Mouse (Mus musculus): Measurements from ENCODE around the gene Ttc28. TPM values are rescaled to one million over a fixed set of nuclear protein-coding genes. Genes with fewer than 3 reads are reported as not detected.
A peak's percentile ranks its signal among the peaks of the same experiment; 100 is the strongest.

The Ttc28 gene
- total and polyA plus RNA-seq, 2 experiments from 2014 or later: 10.6 to 53.1 TPM

- Histone ChIP-seq H3K4me3 (ENCODE audit: low read depth, low read length) (no peak overlapping the region), H3K27me3 (ENCODE audit: insufficient read depth, low read length) (no peaks in the 10 kb centered on the region), H3K27ac (ENCODE audit: low read depth, low read length) (no peak overlapping the region), H3K36me3 (ENCODE audit: insufficient read depth, low read length) (no peaks in the 10 kb centered on the region), H3K4me1 (ENCODE audit: insufficient read depth, low read length) (no peaks in the 10 kb centered on the region), H3K4me2 (ENCODE audit: low read depth, low read length, poor library complexity, severe bottlenecking) (no peak overlapping the region), H3K9me3 (ENCODE audit: low read length) (no peaks in the 10 kb centered on the region), H3K9ac (replicated peaks; ENCODE audit: low read length, poor library complexity, severe bottlenecking) (no peak overlapping the region)
- 63% methylated on average over 1 of the region's 1 CpGs for WGBS
- no peak for DNase-seq (ENCODE audit: low spot score)
- no peak for TF ChIP-seq CTCF (IDR thresholded peaks at IDR 0.05)
- no peak for ATAC-seq (ENCODE audit: low FRiP score)
These were observed 439.3 kb downstream of the Ttc28 start for GRCm38 (mm10) chr5:111318946-111319345.

DNA sequence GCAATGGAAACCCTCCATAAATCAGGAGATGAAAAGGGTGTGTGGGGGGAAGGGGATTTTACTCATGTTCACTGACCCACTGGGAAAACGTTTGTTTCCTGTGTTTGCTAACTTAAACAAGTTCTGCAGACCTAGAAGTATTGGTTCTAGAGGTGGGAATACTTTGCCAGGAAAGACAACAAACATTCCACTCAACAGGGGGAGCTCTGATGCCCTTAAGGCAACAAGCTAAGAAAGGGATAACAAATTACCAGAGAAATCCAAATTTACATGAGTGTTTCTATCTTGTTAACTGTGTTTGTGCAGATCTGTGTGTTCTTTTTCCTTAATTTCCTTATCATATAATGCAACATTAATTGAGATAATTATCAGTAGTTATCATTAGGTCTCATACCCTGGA, 446.2 kb downstream of the Ttc28 start:
- DNase-seq (ENCODE audit: low spot score) (no peak), ATAC-seq (ENCODE audit: low FRiP score) (no peak)
- Histone ChIP-seq H3K4me3 (ENCODE audit: low read depth, low read length) (no peak overlapping the region), H3K36me3 (ENCODE audit: insufficient read depth, low read length) (no peaks in the 10 kb centered on the region), H3K27ac (ENCODE audit: low read depth, low read length) (no peak overlapping the region), H3K27me3 (ENCODE audit: insufficient read depth, low read length) (no peaks in the 10 kb centered on the region), H3K9me3 (ENCODE audit: low read length) (no peaks in the 10 kb centered on the region), H3K4me2 (ENCODE audit: low read depth, low read length, poor library complexity, severe bottlenecking) (no peak overlapping the region), H3K9ac (replicated peaks; ENCODE audit: low read length, poor library complexity, severe bottlenecking) (no peak overlapping the region), H3K4me1 (ENCODE audit: insufficient read depth, low read length) (0 out of 2 replicates have a peak, but pooled peaks cover 3% of the 10 kb centered on the region)
- TF ChIP-seq CTCF (IDR thresholded peaks at IDR 0.05): no peak
- WGBS: 30% methylated on average over 1 of the region's 1 CpGs

- WGBS: 88% methylated on average over 7 of the region's 7 CpGs
- Histone ChIP-seq H3K4me1 (ENCODE audit: insufficient read depth, low read length) (peaks cover 6% of the 10 kb centered on the region; the same call in 1 of the 2 replicates), H3K9me3 (ENCODE audit: low read length) (no peaks in the 10 kb centered on the region), H3K4me3 (ENCODE audit: low read depth, low read length) (no peak overlapping the region), H3K9ac (replicated peaks; ENCODE audit: low read length, poor library complexity, severe bottlenecking) (no peak overlapping the region), H3K27me3 (ENCODE audit: insufficient read depth, low read length) (no peaks in the 10 kb centered on the region), H3K4me2 (ENCODE audit: low read depth, low read length, poor library complexity, severe bottlenecking) (no peak overlapping the region), H3K36me3 (ENCODE audit: insufficient read depth, low read length) (no peaks in the 10 kb centered on the region), H3K27ac (ENCODE audit: low read depth, low read length) (no peak overlapping the region)
- ATAC-seq (ENCODE audit: low FRiP score): no peak
- no peak for TF ChIP-seq CTCF (IDR thresholded peaks at IDR 0.05)
- DNase-seq (ENCODE audit: low spot score): no peak
These were observed 447.8 kb downstream of the Ttc28 start for GRCm38 (mm10) chr5:111327420-111327819.

GRCm38 (mm10) chr5:111329782-111330416, 450.3 kb downstream of the Ttc28 start:
- DNase-seq (ENCODE audit: low spot score): no peak
- Histone ChIP-seq H3K4me3 (ENCODE audit: low read depth, low read length) (peak overlapping the region; percentile 96), H3K9ac (replicated peaks; ENCODE audit: low read length, poor library complexity, severe bottlenecking) (peak overlapping the region; percentile 64), H3K36me3 (ENCODE audit: insufficient read depth, low read length) (no peaks in the 10 kb centered on the region), H3K9me3 (ENCODE audit: low read length) (no peaks in the 10 kb centered on the region), H3K27ac (ENCODE audit: low read depth, low read length) (peak overlapping the region; percentile 67), H3K4me1 (ENCODE audit: insufficient read depth, low read length) (peaks cover 6% of the 10 kb centered on the region; the same call in 1 of the 2 replicates), H3K4me2 (ENCODE audit: low read depth, low read length, poor library complexity, severe bottlenecking) (peak overlapping the region; percentile 74), H3K27me3 (ENCODE audit: insufficient read depth, low read length) (no peaks in the 10 kb centered on the region)
- ATAC-seq (ENCODE audit: low FRiP score): peak; percentile 50
- WGBS: 22% methylated on average over 10 of the region's 10 CpGs
- TF ChIP-seq CTCF (IDR thresholded peaks at IDR 0.05): no peak

DNA sequence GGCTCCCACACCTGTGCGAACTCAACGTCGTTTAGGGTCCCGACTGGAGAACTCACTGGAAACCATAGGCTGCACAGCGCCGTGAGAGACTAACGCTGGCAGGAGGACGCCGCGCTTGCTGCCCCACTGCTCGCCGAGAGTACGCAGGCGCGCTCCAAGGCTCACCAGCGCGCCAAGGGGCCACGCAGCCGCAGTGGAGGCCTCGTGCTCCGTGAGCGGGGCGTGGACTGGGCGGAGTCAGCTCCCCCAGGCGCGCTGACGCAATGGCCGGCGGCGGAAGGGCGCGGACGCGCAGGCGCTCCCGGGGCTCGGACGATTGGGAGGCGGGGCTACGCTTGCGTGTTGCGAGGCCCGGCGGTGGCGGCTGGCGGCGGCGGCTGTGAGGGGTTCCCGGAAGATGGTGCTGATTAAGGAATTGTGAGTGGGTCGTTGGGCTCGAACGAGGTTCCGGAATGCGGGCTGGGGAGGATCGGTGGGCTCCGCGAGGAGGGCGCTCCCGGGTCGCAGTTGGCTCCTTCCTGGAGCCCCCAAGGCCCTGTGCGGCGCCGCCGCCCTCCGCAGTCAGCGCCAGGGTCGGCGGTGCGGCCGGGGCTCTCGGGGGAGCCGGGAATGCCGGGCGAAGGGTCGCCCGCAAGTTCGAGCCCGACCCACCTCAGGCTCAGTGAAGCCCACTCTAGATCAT, 451.0 kb downstream of the Ttc28 start, which contains the start of gene Pitpnb:
Gene Pitpnb (plus strand): TSS at position 347 of the 682 bp plus-strand sequence.
- ATAC-seq (ENCODE audit: low FRiP score): peak; percentile 98
- peak; percentile 39; the same call in 1 of the 2 replicates for TF ChIP-seq CTCF (IDR thresholded peaks at IDR 0.05)
- peak; percentile 97 for DNase-seq (ENCODE audit: low spot score)
- under 1% methylated on average over 73 of the region's 78 CpGs for WGBS
- H3K4me1 ChIP-seq (ENCODE audit: insufficient read depth, low read length): peaks cover 6% of the 10 kb centered on the region; the same call in 1 of the 2 replicates
- H3K27ac ChIP-seq (ENCODE audit: low read depth, low read length): peak within 1 kb of the TSS; percentile 67
- peak within 1 kb of the TSS; percentile 91 for H3K9ac ChIP-seq (replicated peaks; ENCODE audit: low read length, poor library complexity, severe bottlenecking)
- H3K27me3 ChIP-seq (ENCODE audit: insufficient read depth, low read length): no peaks in the 10 kb centered on the region
- H3K4me3 ChIP-seq (ENCODE audit: low read depth, low read length): peak within 1 kb of the TSS; percentile 96
- peak within 1 kb of the TSS; percentile 74 for H3K4me2 ChIP-seq (ENCODE audit: low read depth, low read length, poor library complexity, severe bottlenecking)
- H3K9me3 ChIP-seq (ENCODE audit: low read length): no peaks in the 10 kb centered on the region
- no peaks in the 10 kb centered on the region for H3K36me3 ChIP-seq (ENCODE audit: insufficient read depth, low read length)

DNA sequence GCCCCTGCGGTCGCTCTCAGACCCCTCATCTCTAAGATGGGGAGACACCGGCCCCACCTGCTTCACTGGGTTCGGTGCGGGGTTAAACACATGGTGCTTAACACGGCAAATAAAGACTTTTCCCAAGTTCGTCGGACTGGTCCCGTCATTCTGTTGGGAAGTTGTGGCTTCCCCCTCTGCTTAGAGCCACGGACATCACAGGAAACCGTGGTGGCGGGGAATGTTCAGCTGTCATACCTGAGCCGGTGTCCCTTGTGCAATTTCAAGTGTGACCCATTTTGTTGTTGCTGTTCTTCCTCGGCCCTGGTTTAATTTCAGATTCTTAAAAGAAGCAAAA, 451.5 kb downstream of the Ttc28 start:
- no peak for TF ChIP-seq CTCF (IDR thresholded peaks at IDR 0.05)
- H3K4me1 ChIP-seq (ENCODE audit: insufficient read depth, low read length): peaks cover 6% of the 10 kb centered on the region; the same call in 1 of the 2 replicates
- H3K27ac ChIP-seq (ENCODE audit: low read depth, low read length): peak overlapping the region; percentile 67
- DNase-seq (ENCODE audit: low spot score) (no peak), ATAC-seq (ENCODE audit: low FRiP score) (no peak)
- peak overlapping the region; percentile 74 for H3K4me2 ChIP-seq (ENCODE audit: low read depth, low read length, poor library complexity, severe bottlenecking)
- under 1% methylated on average over 14 of the region's 14 CpGs for whole genome bisulfite sequencing
- H3K9ac ChIP-seq (replicated peaks; ENCODE audit: low read length, poor library complexity, severe bottlenecking): peak overlapping the region; percentile 91
- H3K27me3 ChIP-seq (ENCODE audit: insufficient read depth, low read length): no peaks in the 10 kb centered on the region
- peak overlapping the region; percentile 96 for H3K4me3 ChIP-seq (ENCODE audit: low read depth, low read length)
- no peaks in the 10 kb centered on the region for H3K9me3 ChIP-seq (ENCODE audit: low read length)
- H3K36me3 ChIP-seq (ENCODE audit: insufficient read depth, low read length): no peaks in the 10 kb centered on the region

All from midbrain, postnatal 0 days (tissue).